Mouse (Mus musculus) B cell, adult 2 months (primary cell): ENCODE results near the gene Gtf2h4.
A peak's percentile ranks its signal among the peaks of the same experiment; 100 is the strongest.

Source experiments
- DNase-seq, 2 experiments: peaks; one replicate each; pipeline ENCODE4 v3.0.0; 2022

The Gtf2h4 gene

GRCm38 (mm10) chr17:35635699-35636111, 37.8 kb downstream of the Gtf2h4 start:
- DNase-seq, result peak; percentile 72 to 75

DNA sequence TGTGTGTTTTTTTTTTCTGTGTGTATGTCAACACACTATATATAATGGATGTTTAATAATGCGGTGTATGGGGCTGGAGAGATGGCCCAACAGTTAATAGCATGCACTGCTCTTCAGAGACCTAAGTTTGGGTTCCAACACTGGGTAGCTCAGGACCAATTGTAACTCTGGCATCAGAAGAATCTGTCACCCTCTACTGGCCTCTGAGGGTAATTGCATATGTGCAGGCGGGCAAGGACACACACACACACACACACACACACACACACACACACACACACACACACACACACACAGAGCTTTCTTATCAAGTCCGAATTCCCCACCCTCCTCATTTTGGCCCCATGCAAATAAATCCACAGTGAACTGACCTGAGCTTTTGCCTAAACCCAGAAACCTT, 38.3 kb downstream of the Gtf2h4 start:
- no peak for DNase-seq

GRCm38 (mm10) chr17:35633992-35634391, 39.5 kb downstream of the Gtf2h4 start:
- DNase-seq, result no peak

DNA sequence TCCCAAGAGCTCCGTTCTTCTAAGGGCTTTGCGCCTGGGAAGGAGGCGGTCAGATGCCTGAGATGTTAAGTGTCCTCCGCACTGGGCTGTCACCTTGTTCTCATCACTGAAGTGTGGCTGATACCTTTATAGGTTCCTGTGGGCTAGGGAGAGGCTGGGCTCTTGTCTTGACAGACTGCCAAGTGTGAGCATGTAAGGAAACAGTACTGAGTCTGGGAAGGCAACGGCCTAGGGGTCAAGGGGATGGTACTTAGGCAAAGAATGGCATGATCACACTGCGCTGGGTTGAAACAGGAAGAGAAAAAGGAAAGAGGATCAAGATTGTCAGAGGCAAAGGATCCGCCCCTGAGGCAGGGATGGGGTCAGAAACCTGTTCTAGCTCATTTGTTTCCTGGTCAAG, 47.0 kb downstream of the Gtf2h4 start, which contains the start of gene Gm9573:
Gene Gm9573, minus strand, starts transcription at position 101 of the 400 bp plus-strand sequence.
- DNase-seq, result no peak
